Mouse (Mus musculus): Measurements from ENCODE around the gene Prim2. TPM values are rescaled to one million over a fixed set of nuclear protein-coding genes. Genes with fewer than 3 reads are reported as not detected.

Gene Prim2
- polyA plus RNA-seq, 1 experiment from 2014 or later: 15.7 TPM

DNA sequence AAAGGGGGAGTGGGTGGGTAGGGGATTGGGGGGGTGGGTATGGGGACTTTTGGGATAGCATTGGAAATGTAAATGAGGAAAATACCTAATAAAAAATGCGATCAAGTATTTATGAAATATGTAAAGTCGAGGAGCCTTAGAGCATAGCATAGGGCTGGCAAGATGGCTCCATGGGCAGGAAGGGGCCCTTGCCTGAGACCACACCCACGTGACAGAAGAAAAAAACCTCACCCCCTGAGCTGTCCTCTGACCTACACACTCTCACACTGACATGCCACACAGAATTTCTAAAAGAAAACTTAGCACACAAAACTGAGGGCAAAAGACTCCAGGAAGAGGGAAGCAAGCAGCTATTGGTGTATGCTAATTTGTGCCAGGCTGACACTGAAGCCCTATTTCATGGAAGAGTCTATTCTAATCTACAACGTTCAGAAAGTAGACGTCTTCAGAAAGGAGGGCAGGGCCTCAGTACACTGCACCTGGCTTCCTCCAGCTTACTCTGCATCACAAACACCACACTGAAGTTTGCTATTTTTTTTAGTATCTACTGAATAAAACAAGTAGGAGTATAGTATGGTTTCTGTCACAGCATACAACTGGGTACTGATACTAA lies 65.4 kb downstream of the Prim2 start:
- ATAC-seq (peak; percentile 23; the same call in 1 of the 2 replicates), DNase-seq (no peak)
- Histone ChIP-seq H3K36me3 (replicated peaks; ENCODE audit: insufficient read depth, low read length) (no peaks in the 10 kb centered on the region), H3K4me1 (ENCODE audit: insufficient read depth) (no peaks in the 10 kb centered on the region), H3K4me3 (ENCODE audit: low read depth, low read length) (no peak overlapping the region), H3K9me3 (ENCODE audit: low read length) (no peaks in the 10 kb centered on the region), H3K27me3 (ENCODE audit: insufficient read depth, low read length) (no peaks in the 10 kb centered on the region), H3K9ac (replicated peaks) (no peak overlapping the region), H3K4me2 (ENCODE audit: low read depth, low read length) (no peak overlapping the region), H3K27ac (ENCODE audit: low read depth) (no peak overlapping the region)
- TF ChIP-seq EP300 (IDR thresholded peaks at IDR 0.05; ENCODE audit: low read depth) (no peak), CTCF (IDR thresholded peaks at IDR 0.05; ENCODE audit: low read depth) (no peak)
- WGBS (ENCODE audit: insufficient replicate concordance): 68% methylated on average over 5 of the region's 5 CpGs

- Histone ChIP-seq H3K4me2 (ENCODE audit: low read depth, low read length) (no peak overlapping the region), H3K9me3 (ENCODE audit: low read length) (no peaks in the 10 kb centered on the region), H3K9ac (replicated peaks) (no peak overlapping the region), H3K36me3 (replicated peaks; ENCODE audit: insufficient read depth, low read length) (no peaks in the 10 kb centered on the region), H3K27ac (ENCODE audit: low read depth) (no peak overlapping the region), H3K4me1 (ENCODE audit: insufficient read depth) (no peaks in the 10 kb centered on the region), H3K4me3 (ENCODE audit: low read depth, low read length) (no peak overlapping the region), H3K27me3 (ENCODE audit: insufficient read depth, low read length) (no peaks in the 10 kb centered on the region)
- ATAC-seq (no peak), DNase-seq (no peak)
- 89% methylated on average over 3 of the region's 3 CpGs for WGBS (ENCODE audit: insufficient replicate concordance)
- TF ChIP-seq EP300 (IDR thresholded peaks at IDR 0.05; ENCODE audit: low read depth) (no peak), CTCF (IDR thresholded peaks at IDR 0.05; ENCODE audit: low read depth) (no peak)
Observed at GRCm38 (mm10) chr1:33599698-33600097, 69.9 kb downstream of the Prim2 start.

DNA sequence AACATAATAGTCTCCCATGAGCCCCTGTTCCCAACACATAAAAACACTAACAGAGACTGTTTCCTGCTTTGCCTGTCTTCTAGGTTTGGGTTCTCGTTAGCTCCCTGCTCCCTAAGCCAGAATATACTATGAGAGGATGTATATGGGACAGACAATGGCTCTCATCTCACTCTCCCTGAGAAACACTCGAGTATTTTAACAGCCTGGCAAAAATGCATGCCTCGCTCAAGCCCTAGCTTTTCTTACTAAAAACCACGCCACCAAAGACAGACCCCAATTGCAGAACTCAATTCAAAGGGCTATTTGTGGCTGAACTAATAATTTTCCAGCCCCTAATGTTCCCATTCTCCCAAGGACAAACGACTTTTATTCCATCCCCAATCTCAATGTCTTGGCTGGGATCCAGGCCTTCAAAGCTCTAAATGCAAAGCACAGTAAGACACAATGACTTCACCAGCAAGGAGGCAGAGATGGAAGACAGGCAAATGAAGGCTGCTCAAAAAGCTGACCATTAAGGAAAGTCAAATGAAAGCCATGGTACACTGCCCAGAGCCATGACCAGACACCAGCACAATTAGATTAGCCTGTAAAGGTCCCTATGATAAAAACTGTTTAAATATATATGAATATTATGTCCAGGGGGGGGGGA lies 70.5 kb downstream of the Prim2 start:
- H3K9ac ChIP-seq (replicated peaks): no peak overlapping the region
- H3K4me3 ChIP-seq (ENCODE audit: low read depth, low read length): no peak overlapping the region
- H3K4me1 ChIP-seq (ENCODE audit: insufficient read depth): 0 out of 2 replicates have a peak, but pooled peaks cover 2% of the 10 kb centered on the region
- H3K9me3 ChIP-seq (ENCODE audit: low read length): no peaks in the 10 kb centered on the region
- no peaks in the 10 kb centered on the region for H3K27me3 ChIP-seq (ENCODE audit: insufficient read depth, low read length)
- DNase-seq (no peak), ATAC-seq (no peak)
- WGBS (ENCODE audit: insufficient replicate concordance): 83% methylated on average over 5 of the region's 5 CpGs
- TF ChIP-seq EP300 (IDR thresholded peaks at IDR 0.05; ENCODE audit: low read depth) (no peak), CTCF (IDR thresholded peaks at IDR 0.05; ENCODE audit: low read depth) (no peak)
- H3K27ac ChIP-seq (ENCODE audit: low read depth): no peak overlapping the region
- no peaks in the 10 kb centered on the region for H3K36me3 ChIP-seq (replicated peaks; ENCODE audit: insufficient read depth, low read length)
- no peak overlapping the region for H3K4me2 ChIP-seq (ENCODE audit: low read depth, low read length)

DNA sequence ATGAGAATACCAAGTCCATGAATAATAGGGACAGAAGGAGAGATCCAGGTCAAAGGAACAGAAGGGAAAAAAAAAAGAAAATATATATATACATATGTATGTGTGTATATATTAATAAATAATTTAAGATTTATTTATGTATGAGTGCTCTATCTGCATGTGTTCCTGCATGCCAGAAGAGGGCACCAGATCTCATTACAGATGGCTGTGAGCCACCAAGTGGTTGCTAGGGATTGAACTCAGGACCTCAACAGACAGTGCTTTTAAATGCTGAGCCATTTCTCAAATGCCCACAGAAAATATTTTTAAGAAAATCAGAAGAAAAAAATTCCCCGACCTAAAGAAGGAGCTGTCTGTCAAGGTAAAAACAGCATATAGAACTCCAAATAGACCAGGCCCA lies 72.6 kb downstream of the Prim2 start:
- DNase-seq (no peak), ATAC-seq (no peak)
- no peak overlapping the region for H3K4me3 ChIP-seq (ENCODE audit: low read depth, low read length)
- peak; percentile 55 for TF ChIP-seq CTCF (IDR thresholded peaks at IDR 0.05; ENCODE audit: low read depth)
- TF ChIP-seq EP300 (IDR thresholded peaks at IDR 0.05; ENCODE audit: low read depth): no peak
- H3K9me3 ChIP-seq (ENCODE audit: low read length): no peaks in the 10 kb centered on the region
- H3K4me2 ChIP-seq (ENCODE audit: low read depth, low read length): no peak overlapping the region
- H3K27ac ChIP-seq (ENCODE audit: low read depth): no peak overlapping the region
- H3K27me3 ChIP-seq (ENCODE audit: insufficient read depth, low read length): no peaks in the 10 kb centered on the region
- H3K4me1 ChIP-seq (ENCODE audit: insufficient read depth): 0 out of 2 replicates have a peak, but pooled peaks cover 2% of the 10 kb centered on the region
- H3K36me3 ChIP-seq (replicated peaks; ENCODE audit: insufficient read depth, low read length): no peaks in the 10 kb centered on the region
- H3K9ac ChIP-seq (replicated peaks): no peak overlapping the region
- WGBS (ENCODE audit: insufficient replicate concordance): 68% methylated on average over 1 of the region's 1 CpGs

DNA sequence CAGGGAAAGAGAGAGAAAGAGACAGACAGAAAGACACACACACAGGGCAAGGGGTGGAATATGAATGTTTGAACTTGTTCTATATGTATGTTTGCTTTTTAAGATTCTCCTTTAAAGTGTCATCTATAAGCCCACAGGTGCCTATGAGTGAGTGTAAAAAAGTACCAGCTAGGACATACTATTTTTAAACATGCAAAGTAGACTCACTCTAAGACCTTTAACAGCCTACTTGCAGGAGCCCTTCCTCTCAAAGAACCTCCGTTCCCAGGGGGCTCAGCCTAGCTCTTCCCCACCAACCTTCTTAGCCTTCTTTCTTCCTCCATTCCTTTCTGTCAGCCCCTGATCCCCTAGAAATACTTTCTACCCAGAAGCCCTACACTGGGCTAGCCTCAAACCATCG lies 73.7 kb downstream of the Prim2 start:
- 0 out of 2 replicates have a peak, but pooled peaks cover 2% of the 10 kb centered on the region for H3K4me1 ChIP-seq (ENCODE audit: insufficient read depth)
- ATAC-seq (0 out of 2 replicates have a peak, but pooled peaks have one; percentile 29), DNase-seq (no peak)
- WGBS (ENCODE audit: insufficient replicate concordance): 82% methylated on average over 2 of the region's 2 CpGs
- no peak overlapping the region for H3K9ac ChIP-seq (replicated peaks)
- H3K36me3 ChIP-seq (replicated peaks; ENCODE audit: insufficient read depth, low read length): no peaks in the 10 kb centered on the region
- no peak overlapping the region for H3K4me3 ChIP-seq (ENCODE audit: low read depth, low read length)
- peak overlapping the region; percentile 55 for H3K27ac ChIP-seq (ENCODE audit: low read depth)
- no peak overlapping the region for H3K4me2 ChIP-seq (ENCODE audit: low read depth, low read length)
- TF ChIP-seq EP300 (IDR thresholded peaks at IDR 0.05; ENCODE audit: low read depth): no peak
- TF ChIP-seq CTCF (IDR thresholded peaks at IDR 0.05; ENCODE audit: low read depth): no peak
- H3K27me3 ChIP-seq (ENCODE audit: insufficient read depth, low read length): no peaks in the 10 kb centered on the region
- H3K9me3 ChIP-seq (ENCODE audit: low read length): no peaks in the 10 kb centered on the region

- Histone ChIP-seq H3K9me3 (ENCODE audit: low read length) (no peaks in the 10 kb centered on the region), H3K36me3 (replicated peaks; ENCODE audit: insufficient read depth, low read length) (no peaks in the 10 kb centered on the region), H3K4me3 (ENCODE audit: low read depth, low read length) (no peak overlapping the region), H3K4me1 (ENCODE audit: insufficient read depth) (0 out of 2 replicates have a peak, but pooled peaks cover 2% of the 10 kb centered on the region), H3K9ac (replicated peaks) (no peak overlapping the region), H3K27ac (ENCODE audit: low read depth) (no peak overlapping the region; the same call in 1 of the 2 replicates), H3K4me2 (ENCODE audit: low read depth, low read length) (no peak overlapping the region), H3K27me3 (ENCODE audit: insufficient read depth, low read length) (no peaks in the 10 kb centered on the region)
- TF ChIP-seq CTCF (IDR thresholded peaks at IDR 0.05; ENCODE audit: low read depth): no peak
- no peak for TF ChIP-seq EP300 (IDR thresholded peaks at IDR 0.05; ENCODE audit: low read depth)
- no peak for ATAC-seq
- no peak for DNase-seq
- WGBS (ENCODE audit: insufficient replicate concordance): 91% methylated on average over 2 of the region's 2 CpGs
Observed at GRCm38 (mm10) chr1:33594966-33595365, 74.6 kb downstream of the Prim2 start.

All from liver, postnatal 0 days (tissue).